Mouse (Mus musculus) bone marrow macrophage, adult 2 months (primary cell): ENCODE measurements around the gene Zfyve28. TPM values are rescaled to one million over a fixed set of nuclear protein-coding genes. Genes with fewer than 3 reads are reported as not detected.

Experiments
- H3K27ac ChIP-seq: 2 replicates; pipeline ENCODE4 v1.5.1; 2012; ENCODE audit warnings: low read depth, low read length; ENCODE audit not compliant: insufficient read depth
- H3K4me1 ChIP-seq: 2 replicates; pipeline ENCODE4 v1.6.1; 2012; ENCODE audit warnings: low read length; ENCODE audit not compliant: control insufficient read depth, insufficient read depth
- H3K4me3 ChIP-seq: 2 replicates; pipeline ENCODE4 v1.5.1; 2012; ENCODE audit warnings: mild to moderate bottlenecking, low read length, moderate library complexity; ENCODE audit not compliant: insufficient read depth
- CTCF ChIP-seq: IDR thresholded peaks from 2 replicates; pipeline ENCODE4 v1.5.1; 2012; ENCODE audit warnings: low read depth, mild to moderate bottlenecking, low read length, moderate library complexity
- POLR2A ChIP-seq: IDR thresholded peaks from 2 replicates; pipeline ENCODE4 v1.6.1; 2012; ENCODE audit warnings: mild to moderate bottlenecking, low read depth, low read length, borderline replicate concordance
- polyA plus RNA-seq: library from polyadenylated mRNA; stranded (reverse); fragments of >200 nt; gene quantifications from 2 replicates; pipeline ENCODE4 v1.2.4, GENCODE M21; 2012; ENCODE audit not compliant: missing spikeins, insufficient read depth, insufficient read length

Zfyve28 gene
- polyA plus RNA-seq, 1 experiment: 50.9 TPM

DNA sequence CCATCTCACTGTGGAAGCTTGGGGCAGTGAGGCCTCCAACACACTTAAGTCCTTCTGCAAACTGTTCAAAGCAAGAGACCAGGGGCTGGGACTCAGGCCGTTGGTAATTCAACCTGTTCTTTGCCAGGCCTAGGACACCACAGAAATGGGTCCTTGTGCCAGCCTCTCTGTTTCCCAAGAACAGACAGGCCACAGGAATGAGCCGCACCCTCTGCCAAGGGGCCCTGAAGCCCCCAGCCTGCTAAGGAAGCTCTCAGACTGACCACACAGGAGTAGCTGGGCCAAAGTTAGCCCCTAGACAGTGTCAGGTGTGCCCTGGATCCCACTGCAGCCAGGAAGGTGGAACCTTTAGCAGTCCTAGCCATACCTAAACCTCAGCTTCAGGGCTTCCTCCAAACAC, 101.9 kb downstream of the Zfyve28 start:
- Histone ChIP-seq H3K4me1 (peaks cover 43% of the 10 kb centered on the region), H3K27ac (0 out of 2 replicates have a peak overlapping the region, but pooled peaks have one; percentile 86)
- TF ChIP-seq CTCF (no peak), POLR2A (no peak)

DNA sequence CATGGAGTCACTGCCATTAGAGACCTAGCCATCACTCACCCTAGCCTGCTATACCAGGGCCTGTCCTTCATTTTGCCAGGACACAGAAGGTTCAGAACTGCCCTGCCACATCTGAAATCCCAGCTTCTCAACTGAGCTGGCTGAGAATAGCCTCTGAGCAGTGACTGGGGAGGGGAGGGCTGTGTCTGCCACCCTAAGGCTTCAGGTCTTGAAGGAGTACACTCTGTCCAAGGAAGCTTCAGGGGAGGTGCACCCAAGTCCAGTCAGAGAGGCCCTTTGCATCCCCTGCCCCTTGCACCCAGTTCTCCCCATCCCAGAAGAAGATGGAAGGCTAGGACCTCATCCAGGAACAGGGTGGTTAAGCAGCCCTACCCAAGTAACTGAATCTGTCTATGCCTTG, 102.5 kb downstream of the Zfyve28 start:
- TF ChIP-seq CTCF: no peak
- TF ChIP-seq POLR2A: no peak
- H3K4me1 ChIP-seq: peaks cover 38% of the 10 kb centered on the region
- H3K4me3 ChIP-seq: peak overlapping the region; percentile 93
- H3K27ac ChIP-seq: no peak overlapping the region

More for the DNA sequence above, 101.9 kb downstream of the Zfyve28 start:
- peak overlapping the region; percentile 93 for H3K4me3 ChIP-seq

DNA sequence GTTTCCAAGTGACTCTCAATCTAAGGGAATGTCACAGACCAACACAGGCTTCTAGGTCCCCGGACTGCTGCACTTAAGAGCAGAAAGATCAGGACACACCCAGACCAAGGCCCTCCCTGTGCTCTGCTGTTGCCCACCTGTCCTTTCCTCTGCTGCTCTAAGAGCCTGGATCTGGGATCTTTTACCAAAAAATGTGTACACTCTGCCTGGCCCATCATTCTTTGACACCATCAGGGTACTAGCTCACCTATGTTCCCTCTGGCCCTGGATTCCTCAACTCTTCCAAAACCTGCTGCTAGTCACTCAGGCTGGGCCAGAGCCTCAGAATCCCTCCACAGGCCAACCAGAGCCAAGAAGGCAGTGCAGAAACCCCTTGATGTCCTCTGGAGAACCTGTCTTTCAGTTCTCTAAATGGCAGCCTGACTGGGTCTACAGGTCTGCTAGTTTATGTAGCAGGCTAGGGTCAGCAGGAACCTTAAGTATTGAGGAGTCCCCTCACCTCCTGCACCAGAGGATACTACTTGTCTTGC, 103.1 kb downstream of the Zfyve28 start:
- Histone ChIP-seq H3K4me1 (peaks cover 34% of the 10 kb centered on the region), H3K4me3 (no peak overlapping the region)

DNA sequence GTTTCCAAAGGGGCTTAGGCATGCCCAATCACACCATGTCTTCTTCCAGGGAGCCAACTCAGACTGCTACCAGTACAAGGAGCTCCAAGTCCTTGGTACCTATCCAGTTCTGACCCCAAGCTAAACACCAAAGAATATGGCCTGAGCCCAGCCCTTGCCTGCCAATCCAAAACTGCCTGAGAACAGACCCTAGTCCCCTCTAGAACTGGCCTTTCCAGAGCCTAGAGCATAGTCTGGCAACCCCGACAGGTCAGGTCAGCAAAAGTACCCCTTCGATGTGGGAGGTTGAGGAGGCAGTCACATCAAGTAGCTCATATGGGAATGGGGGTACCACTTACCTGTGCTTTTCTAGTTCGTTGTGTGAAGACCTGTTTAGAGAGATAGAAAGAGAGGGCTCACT, 104.3 kb downstream of the Zfyve28 start:
- no peak overlapping the region for H3K27ac ChIP-seq
- no peak overlapping the region for H3K4me3 ChIP-seq
- peaks cover 23% of the 10 kb centered on the region for H3K4me1 ChIP-seq
- TF ChIP-seq CTCF (no peak), POLR2A (no peak)

More for the DNA sequence above, 103.1 kb downstream of the Zfyve28 start:
- no peak for TF ChIP-seq CTCF
- no peak for TF ChIP-seq POLR2A
- H3K27ac ChIP-seq: no peak overlapping the region

DNA sequence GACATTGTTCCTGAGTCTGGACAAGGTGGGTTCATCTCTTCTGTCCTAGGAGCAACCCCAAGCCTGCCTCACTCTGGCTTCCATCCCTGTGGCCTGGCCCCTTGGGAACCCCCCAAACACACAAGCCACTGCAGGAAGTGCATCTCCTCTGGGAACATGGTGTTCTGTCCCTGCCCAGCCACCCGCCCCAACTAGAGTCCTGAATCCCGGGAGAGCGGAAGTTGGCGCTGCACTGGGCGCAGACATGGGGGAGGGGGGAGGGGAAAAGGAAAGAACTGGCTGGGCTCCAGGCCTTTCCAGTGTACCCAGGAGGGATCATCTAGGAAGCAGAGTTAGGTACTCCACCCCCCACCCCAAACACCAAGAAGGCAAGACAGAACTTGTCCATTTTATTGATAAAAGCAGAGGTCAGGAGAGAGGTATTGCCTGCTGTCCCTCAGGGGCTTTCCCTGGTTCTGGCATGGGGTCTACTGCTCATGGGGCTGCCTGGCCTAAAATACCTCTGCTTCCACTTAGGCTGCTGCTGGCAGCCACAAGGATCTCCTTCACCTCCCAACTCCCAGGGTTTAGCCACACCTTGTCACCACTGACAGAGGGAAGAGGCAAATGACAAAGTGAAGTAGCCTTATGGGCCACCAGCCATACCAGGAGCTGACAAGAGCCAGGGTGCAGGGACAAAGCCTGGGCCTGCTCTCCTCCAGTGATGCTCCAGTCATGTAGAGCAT, 104.9 kb downstream of the Zfyve28 start:
- no peak overlapping the region for H3K27ac ChIP-seq
- H3K4me3 ChIP-seq: no peak overlapping the region
- H3K4me1 ChIP-seq: peaks cover 18% of the 10 kb centered on the region
- no peak for TF ChIP-seq POLR2A
- no peak for TF ChIP-seq CTCF

GRCm38 (mm10) chr5:34182486-34182885, 105.8 kb downstream of the Zfyve28 start:
- no peak for TF ChIP-seq POLR2A
- no peak for TF ChIP-seq CTCF
- Histone ChIP-seq H3K27ac (no peak overlapping the region), H3K4me1 (peaks cover 18% of the 10 kb centered on the region), H3K4me3 (no peak overlapping the region)

- Histone ChIP-seq H3K27ac (no peak overlapping the region), H3K4me1 (peaks cover under 1% of the 10 kb centered on the region; the same call in 1 of the 2 replicates), H3K4me3 (no peak overlapping the region)
- TF ChIP-seq POLR2A: no peak
- no peak for TF ChIP-seq CTCF
These were observed 110.4 kb downstream of the Zfyve28 start for GRCm38 (mm10) chr5:34177821-34178220.

- no peak overlapping the region for H3K4me3 ChIP-seq
- peaks cover 8% of the 10 kb centered on the region for H3K4me1 ChIP-seq
- TF ChIP-seq CTCF (no peak), POLR2A (no peak)
- H3K27ac ChIP-seq: no peak overlapping the region
These were observed 111.2 kb downstream of the Zfyve28 start for GRCm38 (mm10) chr5:34177091-34177490.

DNA sequence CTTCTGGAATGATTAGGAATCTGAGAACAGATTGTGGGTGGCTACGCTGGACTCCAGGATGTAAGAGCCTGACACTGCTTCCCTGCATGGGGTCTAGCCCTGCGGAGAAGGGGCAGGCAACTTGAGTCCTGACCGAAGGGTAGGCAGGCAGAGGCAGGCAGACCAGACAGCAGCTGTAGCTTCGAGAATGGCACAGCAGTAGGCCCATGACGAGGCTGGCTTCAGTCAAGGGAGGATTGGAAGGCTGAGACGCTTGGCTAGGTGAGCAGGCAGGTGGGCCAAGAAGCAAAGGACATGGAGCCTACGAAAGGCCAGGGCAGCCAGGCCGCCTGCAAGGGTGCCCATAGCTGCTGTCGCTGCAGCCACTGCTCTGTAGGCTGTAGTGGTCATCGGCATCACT, 111.6 kb downstream of the Zfyve28 start:
- TF ChIP-seq CTCF: no peak
- TF ChIP-seq POLR2A: no peak
- H3K27ac ChIP-seq: no peak overlapping the region
- peaks cover 11% of the 10 kb centered on the region for H3K4me1 ChIP-seq
- H3K4me3 ChIP-seq: no peak overlapping the region

DNA sequence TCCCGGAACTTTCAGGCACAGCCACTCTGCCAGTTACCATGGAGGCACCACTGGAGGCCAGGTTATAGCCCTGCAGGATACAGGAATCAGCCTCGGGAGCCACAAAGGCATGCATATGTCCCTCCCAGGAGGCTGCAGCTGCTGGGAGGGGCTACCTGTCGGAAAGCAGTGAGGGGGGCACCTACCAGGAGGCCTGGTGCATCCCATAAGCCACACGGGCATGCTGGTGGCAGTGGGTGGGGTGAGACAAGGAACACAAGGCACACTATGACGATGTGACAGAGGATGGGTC, 112.9 kb downstream of the Zfyve28 start:
- H3K4me3 ChIP-seq: no peak overlapping the region
- TF ChIP-seq CTCF: no peak
- no peak for TF ChIP-seq POLR2A

More for the DNA sequence above, 112.9 kb downstream of the Zfyve28 start:
- Histone ChIP-seq H3K4me1 (peaks cover 22% of the 10 kb centered on the region), H3K27ac (no peak overlapping the region)
